Mouse (Mus musculus) T-cell, adult 2 months (primary cell): ENCODE results near the gene Myf6.

Experiments used
- DNase-seq: peaks from one replicate; pipeline ENCODE4 v3.0.0; 2022; ENCODE audit warnings: low spot score

Myf6 gene

DNA sequence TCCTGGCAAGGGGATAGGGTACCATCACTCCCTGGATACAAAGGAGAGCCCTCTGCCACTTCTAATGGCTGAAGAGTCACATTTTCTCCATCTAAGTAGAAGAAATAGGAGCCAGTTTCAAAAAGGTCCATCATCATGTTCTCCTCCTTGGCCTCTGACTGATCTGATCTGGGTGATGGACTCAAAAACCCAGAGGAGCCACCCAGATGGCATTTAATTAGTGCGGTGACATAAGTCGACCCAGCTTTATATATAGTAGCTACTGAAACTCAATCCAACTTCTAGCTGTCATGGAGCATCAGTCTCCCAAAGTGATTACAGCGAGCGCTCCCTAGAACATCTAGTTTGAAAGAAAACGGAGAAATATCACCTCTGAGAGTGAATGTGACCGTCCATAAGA, at the start of gene Myf6:
Gene Myf6, minus strand, starts transcription at position 170 of the 400 bp plus-strand sequence.
- no peak for DNase-seq

- no peak for DNase-seq
Observed at GRCm38 (mm10) chr10:107543026-107543425, 48.5 kb upstream of the Myf6 start.

GRCm38 (mm10) chr10:107528758-107529157, 34.2 kb upstream of the Myf6 start:
- no peak for DNase-seq

- DNase-seq = no peak
Observed at GRCm38 (mm10) chr10:107519216-107519615, 24.7 kb upstream of the Myf6 start.

DNA sequence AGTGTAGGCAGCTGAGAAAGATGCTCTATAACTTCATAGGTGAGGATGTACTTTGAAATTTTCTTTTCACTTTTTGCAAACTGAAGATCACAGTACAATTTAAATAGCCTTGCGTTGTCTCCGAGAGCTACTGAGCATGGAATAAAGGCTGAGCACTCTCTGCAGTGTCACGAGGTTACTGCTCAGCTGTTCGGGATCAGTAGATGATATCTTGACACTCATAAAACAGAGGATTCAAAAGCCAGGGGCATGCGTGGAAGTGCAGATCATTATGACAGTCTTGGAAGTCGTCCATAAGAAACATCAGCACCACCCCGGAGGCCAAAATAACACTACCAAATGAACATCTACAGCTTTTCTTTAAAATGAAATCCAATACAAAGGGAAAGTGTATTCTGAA, 22.1 kb upstream of the Myf6 start:
- no peak for DNase-seq

DNA sequence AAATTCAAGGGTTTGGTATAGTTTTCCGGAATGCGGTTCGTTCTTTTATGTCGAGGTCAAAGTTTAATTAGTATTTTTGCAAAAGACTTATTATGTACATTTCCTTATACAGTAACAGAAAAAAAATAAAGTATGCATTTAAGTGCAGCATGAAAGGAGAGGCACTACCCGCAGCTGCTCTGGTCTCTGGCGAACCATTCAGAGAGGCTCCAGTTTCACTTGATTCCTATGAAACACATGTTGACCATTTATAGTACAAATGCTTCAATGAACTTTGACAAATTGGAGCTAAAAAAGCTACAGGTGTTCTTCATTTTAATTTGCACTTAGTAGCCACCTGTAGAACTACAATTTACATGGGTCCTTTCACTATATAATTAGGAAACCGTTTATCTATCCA, 20.2 kb upstream of the Myf6 start:
- DNase-seq = no peak

- DNase-seq = no peak
Observed at GRCm38 (mm10) chr10:107506397-107506796, 11.9 kb upstream of the Myf6 start.

- DNase-seq = no peak
Observed at GRCm38 (mm10) chr10:107503430-107503829, 8.9 kb upstream of the Myf6 start.

DNA sequence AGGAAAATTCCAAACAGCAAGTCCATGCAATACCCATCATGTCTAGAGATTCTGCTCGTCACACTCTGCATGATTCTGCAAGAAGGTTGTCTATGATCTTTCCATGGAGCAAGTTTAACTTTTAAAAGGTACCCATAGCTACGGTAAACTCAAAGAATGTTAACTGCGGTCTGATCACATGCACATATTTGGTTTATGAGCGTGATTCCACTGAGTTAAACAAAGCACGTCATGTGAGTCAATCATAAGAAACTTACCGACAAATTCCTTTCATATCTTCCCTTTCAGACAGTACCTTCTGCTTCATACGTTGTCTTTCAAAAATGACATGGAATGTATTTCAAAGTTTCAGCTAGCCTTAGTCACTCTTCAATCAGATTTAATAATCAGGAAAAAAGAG, 7.7 kb upstream of the Myf6 start:
- DNase-seq = no peak

- no peak for DNase-seq
Observed at GRCm38 (mm10) chr10:107499656-107500055, 5.1 kb upstream of the Myf6 start.

DNA sequence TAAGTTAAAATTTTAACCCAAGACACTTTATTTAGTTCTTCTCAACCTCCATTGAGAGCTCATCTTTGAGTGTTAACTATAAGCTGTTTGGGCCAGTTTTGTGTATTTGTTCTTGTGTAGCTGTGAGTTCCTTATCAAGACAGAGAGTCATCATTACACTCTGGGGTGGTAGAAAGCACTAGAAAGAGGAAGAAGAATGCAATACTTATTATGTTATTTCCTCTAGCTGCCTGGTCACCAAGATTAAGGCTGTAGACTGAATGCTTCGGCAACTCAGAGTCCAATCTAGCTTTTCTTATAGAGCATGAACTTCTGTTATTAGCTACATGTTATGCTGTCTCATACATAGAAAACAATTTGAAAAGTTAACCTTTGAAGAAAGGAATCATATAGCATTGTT, 1.9 kb upstream of the Myf6 start:
- DNase-seq = no peak

- no peak for DNase-seq
Observed at GRCm38 (mm10) chr10:107493580-107494474, 710 bp downstream of the Myf6 start.

DNA sequence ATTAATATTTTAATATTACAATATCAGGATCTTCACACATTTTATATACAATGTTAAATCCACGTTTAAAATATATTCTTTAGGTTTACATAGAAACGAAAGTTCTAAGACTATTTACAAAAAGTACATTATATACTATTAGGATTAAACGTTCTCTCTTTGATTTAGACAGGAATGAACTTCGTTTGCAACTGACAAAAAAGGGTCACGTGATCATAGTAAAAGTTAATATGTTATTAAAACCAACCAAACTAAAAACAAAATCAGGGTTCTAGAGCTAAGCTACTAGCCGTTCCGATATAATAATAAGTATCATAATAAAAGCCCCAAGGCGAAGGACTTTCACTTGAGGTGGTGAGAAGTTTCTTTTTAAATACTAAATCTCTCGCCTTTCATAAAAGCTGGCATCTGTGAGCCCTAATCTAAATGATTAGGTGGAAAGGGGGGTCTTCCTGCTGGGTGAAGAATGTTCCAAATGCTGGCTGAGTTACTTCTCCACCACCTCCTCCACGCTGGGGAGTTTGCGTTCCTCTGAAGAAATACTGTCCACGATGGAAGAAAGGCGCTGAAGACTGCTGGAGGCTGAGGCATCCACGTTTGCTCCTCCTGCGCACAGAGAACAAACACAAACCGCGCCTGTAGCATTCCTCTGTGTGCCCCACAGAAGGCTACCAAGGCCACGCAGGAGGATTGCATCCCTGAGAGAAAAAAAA, 1.5 kb downstream of the Myf6 start:
- no peak for DNase-seq

GRCm38 (mm10) chr10:107488654-107489315, 5.8 kb downstream of the Myf6 start:
- no peak for DNase-seq

- no peak for DNase-seq
Observed at GRCm38 (mm10) chr10:107486770-107487169, 7.8 kb downstream of the Myf6 start.

DNA sequence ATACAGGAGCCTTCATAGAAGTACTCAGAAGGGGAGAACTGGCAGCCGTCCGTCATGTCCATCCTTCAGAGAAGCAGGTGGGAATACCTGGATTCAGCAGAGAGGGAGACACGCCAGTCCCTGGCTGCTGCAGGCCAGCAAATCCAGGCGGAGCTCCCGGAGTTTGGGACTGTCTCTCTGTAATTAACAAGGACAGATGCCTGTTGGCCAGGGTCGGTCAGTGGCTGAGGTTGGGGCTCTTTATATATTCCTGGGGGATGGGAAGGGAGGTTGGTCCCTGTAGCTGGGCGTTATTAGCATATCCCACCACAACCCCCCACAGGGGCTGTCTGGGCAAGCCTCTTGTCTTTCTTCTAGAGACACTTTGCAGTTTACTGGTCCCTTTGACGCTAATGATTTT, 8.7 kb downstream of the Myf6 start, which contains the start of gene Myf5:
Gene Myf5, minus strand, starts transcription at position 265 of the 400 bp plus-strand sequence.
- no peak for DNase-seq

GRCm38 (mm10) chr10:107484050-107484449, 10.5 kb downstream of the Myf6 start:
- DNase-seq = no peak

DNA sequence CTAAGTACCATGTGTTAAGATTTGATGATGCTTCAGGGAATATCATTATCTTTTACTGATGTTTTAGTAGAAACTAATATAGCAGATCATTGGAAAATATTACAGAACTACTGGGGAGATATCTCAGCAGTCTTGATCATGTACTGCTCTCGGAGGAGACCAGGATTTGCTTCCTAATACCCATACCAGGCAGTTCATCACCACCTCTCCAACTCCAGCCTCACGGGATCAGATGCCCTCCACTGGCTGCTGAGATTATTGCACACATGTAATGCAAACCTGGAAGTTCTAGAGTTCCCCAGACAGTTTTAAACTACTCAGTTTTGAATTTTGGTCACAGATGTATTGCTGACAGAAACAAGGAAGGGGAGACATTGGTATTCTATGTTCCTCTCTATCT, 21.0 kb downstream of the Myf6 start:
- no peak for DNase-seq

GRCm38 (mm10) chr10:107471712-107472111, 22.8 kb downstream of the Myf6 start:
- DNase-seq = no peak

DNA sequence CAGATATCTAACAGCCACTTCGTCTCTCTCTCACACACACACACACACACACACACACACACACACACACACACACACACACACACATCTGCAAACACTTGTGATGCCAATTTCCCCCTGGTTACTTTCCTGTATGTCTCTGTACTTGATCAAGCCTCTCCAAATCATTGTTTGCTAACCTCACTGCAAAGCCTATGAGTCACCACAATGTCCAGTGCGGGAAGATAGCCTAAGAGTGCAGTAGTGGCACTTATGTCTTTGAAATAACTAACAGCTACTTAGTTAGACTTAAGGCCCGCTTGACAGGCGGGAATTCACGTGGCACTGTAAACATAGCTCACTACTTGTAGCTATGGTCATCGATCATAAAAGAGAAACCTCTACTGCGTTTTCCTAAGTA, 26.7 kb downstream of the Myf6 start:
- no peak for DNase-seq

- no peak for DNase-seq
Observed at GRCm38 (mm10) chr10:107449496-107450330, 44.8 kb downstream of the Myf6 start.
